Mouse (Mus musculus): ENCODE results near the gene Ptprd.

Ptprd gene

DNA sequence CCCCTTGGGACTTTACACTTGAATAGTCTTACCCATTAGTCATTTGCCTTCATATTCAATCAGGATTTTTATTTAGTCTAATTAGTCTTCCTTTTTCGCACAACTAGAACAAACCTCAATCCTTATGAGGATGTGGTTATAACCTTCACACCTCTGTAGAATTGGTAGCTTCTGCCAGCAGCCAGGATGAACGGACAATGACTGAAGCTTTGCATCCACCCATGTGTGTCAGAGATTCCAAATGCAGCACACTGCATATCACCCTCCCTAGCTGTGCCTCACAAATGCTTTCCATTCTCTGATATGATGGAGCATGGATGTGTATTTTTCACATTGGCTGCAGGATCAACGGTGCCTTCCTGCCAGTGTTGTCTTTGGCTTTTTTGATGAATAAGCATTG, 1898.0 kb downstream of the Ptprd start:
- DNase-seq (ENCODE audit: low read depth, low spot score) = no peak

DNA sequence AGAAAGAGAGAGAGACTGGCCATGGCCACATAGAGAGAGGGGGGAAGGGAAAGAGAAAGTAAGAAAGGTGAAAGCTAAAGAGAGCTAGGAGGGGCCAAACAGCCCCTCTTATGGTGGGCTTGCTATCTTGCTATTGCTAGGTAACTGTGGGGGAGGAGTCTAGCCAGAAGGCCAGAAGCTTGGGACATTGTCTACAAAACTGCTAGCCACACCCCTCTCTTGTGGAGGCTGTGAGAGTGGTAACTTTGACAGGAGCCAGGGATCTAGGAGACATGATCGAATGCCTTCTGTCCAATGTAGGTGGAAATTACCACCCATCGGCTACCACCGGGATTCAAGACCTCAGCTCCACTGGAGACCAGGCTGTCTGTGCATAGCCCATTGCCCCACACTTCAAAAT, 1899.2 kb downstream of the Ptprd start:
- no peak for DNase-seq (ENCODE audit: low read depth, low spot score)

GRCm38 (mm10) chr4:76305987-76306386, 1905.8 kb downstream of the Ptprd start:
- DNase-seq (ENCODE audit: low read depth, low spot score) = no peak

DNA sequence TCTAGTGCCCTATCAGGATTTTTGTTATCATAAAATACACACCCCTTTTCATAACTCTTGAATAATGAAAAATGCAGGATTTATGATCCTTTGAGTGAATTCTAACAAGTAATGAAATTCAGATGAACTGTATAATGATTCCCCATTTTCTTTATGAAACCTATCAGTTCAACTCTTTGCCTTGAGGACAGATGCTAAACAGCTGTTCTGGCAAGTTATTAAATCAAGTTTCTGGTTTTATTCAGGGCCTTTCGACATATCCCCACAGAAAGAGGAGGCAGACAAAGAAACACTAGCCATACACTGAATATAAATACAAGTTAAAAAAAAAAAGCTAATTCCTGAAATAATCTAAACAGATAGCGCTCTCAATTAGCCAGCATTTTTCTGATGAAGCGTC, 1914.4 kb downstream of the Ptprd start:
- no peak for DNase-seq (ENCODE audit: low read depth, low spot score)

DNA sequence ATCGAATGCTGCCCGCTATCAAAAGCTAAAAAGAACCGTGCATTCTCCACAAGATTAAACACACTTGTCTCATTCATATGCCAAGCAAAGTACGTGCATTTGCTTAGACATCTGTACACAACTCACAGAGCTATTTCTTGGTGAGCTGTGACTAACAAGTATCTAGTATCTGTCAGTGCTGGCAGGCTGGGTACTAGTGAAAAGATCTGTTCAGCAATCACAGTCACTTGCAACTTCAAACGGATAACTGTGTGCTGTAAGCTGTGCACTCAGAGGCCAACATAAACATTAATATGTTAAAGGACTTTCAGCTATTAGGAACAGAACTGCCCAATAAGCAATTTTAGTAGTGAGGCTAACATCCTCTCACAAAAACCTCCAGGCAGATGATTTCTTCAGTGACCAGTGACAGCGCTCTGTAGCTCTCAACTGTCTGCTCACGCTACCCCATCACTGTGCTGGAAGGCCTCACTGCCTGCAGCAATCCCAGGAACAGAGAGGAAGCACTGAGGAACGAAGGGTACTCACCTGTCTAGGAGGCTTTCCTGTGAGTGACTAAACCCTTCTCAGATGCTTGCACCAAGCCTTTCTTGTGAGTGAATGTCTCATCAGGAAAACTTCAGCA, 1918.9 kb downstream of the Ptprd start:
- no peak for DNase-seq (ENCODE audit: low read depth, low spot score)

DNA sequence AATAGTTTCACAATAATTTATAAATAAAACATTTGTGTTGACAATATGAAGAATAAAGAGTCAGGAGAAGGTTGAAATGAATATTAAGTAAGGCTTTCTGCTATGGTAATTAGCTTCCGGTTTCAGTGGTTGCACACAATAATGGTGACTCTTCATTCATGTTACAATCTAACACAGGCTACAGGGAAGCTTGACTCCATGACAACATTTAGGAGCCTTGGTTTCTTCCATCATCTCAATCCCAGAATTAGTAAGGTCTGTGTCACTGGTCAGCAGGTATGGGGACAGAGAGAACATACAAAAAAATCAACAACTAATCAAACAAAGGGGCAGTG, 1921.3 kb downstream of the Ptprd start:
- no peak for DNase-seq (ENCODE audit: low read depth, low spot score)

- no peak for DNase-seq (ENCODE audit: low read depth, low spot score)
These were observed 1921.9 kb downstream of the Ptprd start for GRCm38 (mm10) chr4:76289612-76290483.

- no peak for DNase-seq (ENCODE audit: low read depth, low spot score)
These were observed 1925.7 kb downstream of the Ptprd start for GRCm38 (mm10) chr4:76286016-76286415.

- no peak for DNase-seq (ENCODE audit: low read depth, low spot score)
These were observed 1928.9 kb downstream of the Ptprd start for GRCm38 (mm10) chr4:76282886-76283285.

- DNase-seq (ENCODE audit: low read depth, low spot score) = no peak
These were observed 1949.0 kb downstream of the Ptprd start for GRCm38 (mm10) chr4:76262727-76263126.

DNA sequence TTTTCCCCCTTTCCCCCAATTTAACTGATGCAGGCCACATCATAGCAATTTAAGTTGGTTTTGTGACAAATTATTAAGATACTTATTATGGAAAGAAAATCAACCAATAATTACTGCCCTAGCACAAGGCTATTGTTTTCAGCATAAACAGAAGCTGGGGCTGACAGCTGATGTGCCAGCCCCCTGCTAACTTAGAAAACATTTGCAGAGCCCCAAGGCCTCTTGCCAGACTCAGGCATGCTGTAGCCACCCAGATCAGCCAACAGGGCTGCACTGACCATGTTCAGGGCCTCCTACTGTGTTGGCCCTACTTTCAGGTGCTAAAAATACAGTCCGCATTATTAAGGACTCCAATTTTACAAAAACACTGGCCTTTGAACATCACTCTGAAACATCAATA, 1951.1 kb downstream of the Ptprd start:
- no peak for DNase-seq (ENCODE audit: low read depth, low spot score)

DNA sequence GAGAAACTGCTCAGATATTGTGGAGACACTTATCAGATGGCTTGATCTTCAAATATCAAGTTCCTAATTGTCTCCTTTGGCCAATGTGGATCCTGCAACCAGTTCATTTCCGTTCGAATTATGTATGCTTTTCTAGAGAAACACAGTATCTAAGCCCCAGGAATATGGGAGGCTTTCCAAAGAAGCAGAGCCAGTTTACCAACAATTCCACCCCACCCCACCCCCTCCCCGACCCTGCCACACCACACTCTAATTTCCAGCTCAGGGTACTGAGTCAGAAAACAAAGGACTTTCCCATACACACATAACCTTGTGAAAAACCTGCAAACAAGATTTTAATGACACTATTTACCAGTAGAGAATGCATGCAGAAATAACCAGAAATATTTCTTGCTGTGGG, 1951.5 kb downstream of the Ptprd start:
- no peak for DNase-seq (ENCODE audit: low read depth, low spot score)

DNA sequence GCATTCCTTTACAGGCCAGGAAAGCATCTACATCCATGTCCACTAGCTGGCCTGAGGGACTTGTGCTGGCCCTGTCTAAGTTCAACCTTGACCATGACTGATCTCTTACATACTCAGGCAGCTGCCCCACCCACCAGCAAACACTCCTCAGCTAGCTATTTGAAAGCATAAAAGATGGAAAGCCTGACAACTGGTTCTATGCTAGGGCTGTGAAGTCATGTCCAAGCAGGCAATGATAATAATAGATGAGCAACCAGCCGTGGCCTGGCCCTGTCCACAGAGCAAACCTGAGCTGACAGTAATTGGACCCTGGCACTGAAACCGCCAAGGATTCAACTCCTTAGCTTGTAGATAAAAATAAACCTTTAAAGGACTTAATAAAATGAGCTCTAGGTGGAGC, 1952.1 kb downstream of the Ptprd start:
- DNase-seq (ENCODE audit: low read depth, low spot score) = no peak

GRCm38 (mm10) chr4:76244371-76244770, 1967.4 kb downstream of the Ptprd start:
- DNase-seq (ENCODE audit: low read depth, low spot score) = no peak

- DNase-seq (ENCODE audit: low read depth, low spot score) = no peak
These were observed 1970.2 kb downstream of the Ptprd start for GRCm38 (mm10) chr4:76241542-76241941.

- no peak for DNase-seq (ENCODE audit: low read depth, low spot score)
These were observed 1970.6 kb downstream of the Ptprd start for GRCm38 (mm10) chr4:76241140-76241539.

- DNase-seq (ENCODE audit: low read depth, low spot score) = no peak
These were observed 1972.7 kb downstream of the Ptprd start for GRCm38 (mm10) chr4:76239063-76239462.

DNA sequence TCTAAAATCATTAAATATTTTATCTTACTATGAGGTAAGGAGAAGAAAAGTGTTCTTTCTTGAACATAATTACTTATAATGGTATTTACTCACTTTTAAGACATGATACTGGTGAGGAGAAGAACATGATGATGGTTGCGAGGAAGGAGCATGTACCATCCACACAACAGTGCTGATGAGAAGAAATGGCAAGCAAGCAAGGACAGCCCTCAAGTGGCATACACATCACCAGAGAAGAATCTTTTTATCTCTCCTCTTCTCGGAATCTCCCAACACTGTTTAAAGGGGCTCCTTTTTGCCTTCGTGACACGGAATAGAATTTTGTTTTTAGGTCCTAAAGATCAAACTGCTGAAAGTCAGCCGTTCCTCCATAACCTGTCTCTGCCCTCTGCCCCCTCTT, 1973.2 kb downstream of the Ptprd start:
- DNase-seq (ENCODE audit: low read depth, low spot score) = no peak

GRCm38 (mm10) chr4:76237827-76238226, 1973.9 kb downstream of the Ptprd start:
- DNase-seq (ENCODE audit: low read depth, low spot score) = no peak

GRCm38 (mm10) chr4:76223720-76224119, 1988.0 kb downstream of the Ptprd start:
- no peak for DNase-seq (ENCODE audit: low read depth, low spot score)

DNA sequence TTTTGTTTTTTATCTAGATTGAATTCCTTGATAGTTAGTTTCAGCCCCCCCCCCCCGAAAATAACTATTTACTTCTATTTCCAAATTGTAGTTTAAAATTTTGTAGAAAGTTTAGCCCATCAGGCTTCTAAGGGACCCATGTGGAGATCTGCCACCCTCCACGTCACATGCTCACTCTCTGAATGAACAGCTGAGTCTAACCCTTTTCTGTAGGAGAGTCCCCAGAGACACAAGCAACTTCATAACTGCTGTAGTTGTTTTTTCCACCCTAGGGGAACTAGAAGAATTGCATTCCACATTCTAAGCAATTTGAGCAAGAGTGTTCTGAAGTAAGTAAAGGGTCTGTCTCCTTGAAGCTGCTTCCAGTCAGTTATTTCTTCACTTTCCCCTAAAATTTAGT, 1989.2 kb downstream of the Ptprd start:
- DNase-seq (ENCODE audit: low read depth, low spot score) = no peak

GRCm38 (mm10) chr4:76218065-76218464, 1993.7 kb downstream of the Ptprd start:
- no peak for DNase-seq (ENCODE audit: low read depth, low spot score)

GRCm38 (mm10) chr4:76215141-76215540, 1996.6 kb downstream of the Ptprd start:
- no peak for DNase-seq (ENCODE audit: low read depth, low spot score)

Measured in CD4-positive, CD25-positive, alpha-beta regulatory T cell, adult 2 months (primary cell).